In genomic region chr7:25082510-25082909, GRCm38 (mm10) we compare ENCODE assay signal across 8 mouse cellular contexts. TPM values are rescaled to one million over a fixed set of nuclear protein-coding genes. Genes with fewer than 3 reads are reported as not detected.
DNase-seq lines count a peak whose midpoint lies in the region; ATAC-seq and TF ChIP-seq lines count a peak whose summit lies in the region.

No protein-coding gene starts in this region.

- no peaks in the 10 kb centered on the region for H3K9me3 ChIP-seq in hindbrain, embryonic 16.5 days (ENCODE audit: control insufficient read depth, low read length)
- no peaks in the 10 kb centered on the region for H3K9me3 ChIP-seq in stomach, postnatal 0 days (ENCODE audit: control insufficient read depth, low read length)

- 0 out of 2 replicates have a peak, but pooled peaks have one; percentile 10 for ATAC-seq in hindbrain, embryonic 16.5 days
- peak; percentile 14; the same call in 1 of the 2 replicates for ATAC-seq in stomach, postnatal 0 days (ENCODE audit: low FRiP score, low TSS enrichment)

- H3K9ac ChIP-seq in hindbrain, embryonic 16.5 days (ENCODE audit: low read depth, low read length) = peak overlapping the region; percentile 16; the same call in 1 of the 2 replicates
- no peak overlapping the region for H3K9ac ChIP-seq in stomach, postnatal 0 days (ENCODE audit: low read length)

- H3K4me2 ChIP-seq in hindbrain, embryonic 16.5 days (ENCODE audit: low read length) = no peak overlapping the region
- H3K4me2 ChIP-seq in stomach, postnatal 0 days (replicated peaks; ENCODE audit: low read depth) = no peak overlapping the region

- H3K4me1 ChIP-seq in hindbrain, embryonic 16.5 days (ENCODE audit: control insufficient read depth, insufficient read depth, low read depth, low read length) = peaks cover 17% of the 10 kb centered on the region
- H3K4me1 ChIP-seq in stomach, postnatal 0 days (replicated peaks; ENCODE audit: control insufficient read depth, insufficient read depth) = no peaks in the 10 kb centered on the region

- intact Hi-C loops in gastrocnemius, adult 2 months (cut with DNase I) = no loop called here

- no peak for DNase-seq in gastrocnemius, adult 2 months
- DNase-seq in gastrocnemius, postnatal 25 days = no peak
- peak; percentile 42 for DNase-seq in right cerebral cortex, adult 18-20 months
- no peak for DNase-seq in right cerebral cortex, postnatal 25 days
- DNase-seq in adrenal gland, postnatal 36 days = peak; percentile 46 to 67
- DNase-seq in stomach, postnatal 0 days (ENCODE audit: low spot score) = peak; percentile 67
- DNase-seq in layer of hippocampus, adult 11-12 months (ENCODE audit: low spot score) = no peak

- no peaks in the 10 kb centered on the region for H3K27me3 ChIP-seq in hindbrain, embryonic 16.5 days (replicated peaks; ENCODE audit: control insufficient read depth, insufficient read depth, low read length)
- H3K27me3 ChIP-seq in stomach, postnatal 0 days (ENCODE audit: control insufficient read depth, insufficient read depth, low read length) = no peaks in the 10 kb centered on the region

- peak; percentile 63 for TF ChIP-seq CTCF in gastrocnemius, adult 2 months (IDR thresholded peaks at IDR 0.05)
- TF ChIP-seq CTCF in stomach, postnatal 0 days (IDR thresholded peaks at IDR 0.05; ENCODE audit: low read depth) = peak; percentile 81

- WGBS in hindbrain, embryonic 16.5 days = 71% methylated on average over 4 of the region's 4 CpGs
- WGBS in stomach, postnatal 0 days = 75% methylated on average over 4 of the region's 4 CpGs

- H3K4me3 ChIP-seq in gastrocnemius, adult 2 months = no peak overlapping the region
- H3K4me3 ChIP-seq in hindbrain, embryonic 16.5 days (ENCODE audit: low read length) = no peak overlapping the region
- no peak overlapping the region for H3K4me3 ChIP-seq in stomach, postnatal 0 days (ENCODE audit: low read depth, low read length)

- H3K27ac ChIP-seq in gastrocnemius, adult 2 months = no peak overlapping the region
- no peak overlapping the region for H3K27ac ChIP-seq in hindbrain, embryonic 16.5 days (ENCODE audit: low read depth, low read length)
- H3K27ac ChIP-seq in stomach, postnatal 0 days (replicated peaks) = no peak overlapping the region

- no peak for TF ChIP-seq EP300 in stomach, postnatal 0 days (optimal IDR thresholded peaks at IDR 0.05)

- H3K36me3 ChIP-seq in hindbrain, embryonic 16.5 days (ENCODE audit: control insufficient read depth, insufficient read depth, low read length) = peaks cover 31% of the 10 kb centered on the region
- H3K36me3 ChIP-seq in stomach, postnatal 0 days (ENCODE audit: control insufficient read depth, insufficient read depth, low read length) = peaks cover 36% of the 10 kb centered on the region

RNA-seq across cellular contexts. Expression of gene Zfp574, which starts 10.1 kb away (rescaled TPM):
- 1 to 10 TPM; 7.2 to 9.2 TPM for total RNA-seq in gastrocnemius, adult 2 months (2021)
- total RNA-seq in gastrocnemius, postnatal 25 days (2021) = 1 to 10 TPM; 6.1 to 6.3 TPM
- 10 to 100 TPM; 20.6 to 20.9 TPM for total RNA-seq in adrenal gland, postnatal 36 days (2021)
- 30.0 and 39.7 TPM in 2 replicates for polyA plus RNA-seq in hindbrain, embryonic 16.5 days (2015; fragmentation: Nextera tagmentation; extraction: Ambion mirVana)
- polyA plus RNA-seq in stomach, postnatal 0 days (2015; fragmentation: Nextera tagmentation; extraction: Ambion mirVana) = 12.1 and 12.9 TPM in 2 replicates

RNA-seq across cellular contexts. Expression of gene Grik5, which starts 10.4 kb away (rescaled TPM):
- total RNA-seq in gastrocnemius, adult 2 months (2021) = 1 to 10 TPM; 2.4 to 3.1 TPM
- total RNA-seq in gastrocnemius, postnatal 25 days (2021) = 1 to 10 TPM; 2.3 to 2.7 TPM
- 10 to 100 TPM; 13.4 to 16.9 TPM for total RNA-seq in adrenal gland, postnatal 36 days (2021)
- 12.5 and 15.8 TPM in 2 replicates for polyA plus RNA-seq in hindbrain, embryonic 16.5 days (2015; fragmentation: Nextera tagmentation; extraction: Ambion mirVana)
- 1.7 and 2.2 TPM in 2 replicates for polyA plus RNA-seq in stomach, postnatal 0 days (2015; fragmentation: Nextera tagmentation; extraction: Ambion mirVana)

Comparison
In these comparisons a context has a peak if more than half of its experiments do, and no peak if none do; other contexts are left out.
1. DNase-seq: peak in right cerebral cortex, adult 18-20 months (single experiment), adrenal gland, postnatal 36 days (2 of 2) and stomach, postnatal 0 days (single experiment); none in gastrocnemius, adult 2 months (single experiment), gastrocnemius, postnatal 25 days (single experiment), right cerebral cortex, postnatal 25 days (single experiment) and layer of hippocampus, adult 11-12 months (single experiment).